Mouse (Mus musculus): ENCODE data around the gene Olfr43.

Olfr43 gene

DNA sequence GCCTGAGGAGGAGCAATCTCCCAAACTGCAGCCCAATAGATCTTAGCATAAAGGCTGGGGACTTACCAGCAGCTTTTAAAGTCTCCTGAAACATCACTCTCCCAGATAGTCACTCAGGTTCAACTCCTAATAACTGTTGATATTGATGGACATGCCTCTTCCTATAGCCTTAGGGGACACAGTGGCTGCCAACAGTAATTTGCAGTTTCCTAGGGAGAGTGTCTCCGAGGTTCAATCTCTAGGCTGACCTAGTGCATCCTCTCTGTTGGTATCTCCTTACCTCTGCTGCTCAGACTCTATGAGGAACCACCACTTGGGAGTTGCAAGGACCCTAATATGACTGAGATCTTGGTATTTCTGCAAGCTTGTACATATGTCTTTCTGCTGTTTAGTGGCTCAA is at the start of gene Olfr43:
Gene Olfr43, minus strand, starts transcription at position 101 of the 400 bp plus-strand sequence.
- no peak for DNase-seq

DNA sequence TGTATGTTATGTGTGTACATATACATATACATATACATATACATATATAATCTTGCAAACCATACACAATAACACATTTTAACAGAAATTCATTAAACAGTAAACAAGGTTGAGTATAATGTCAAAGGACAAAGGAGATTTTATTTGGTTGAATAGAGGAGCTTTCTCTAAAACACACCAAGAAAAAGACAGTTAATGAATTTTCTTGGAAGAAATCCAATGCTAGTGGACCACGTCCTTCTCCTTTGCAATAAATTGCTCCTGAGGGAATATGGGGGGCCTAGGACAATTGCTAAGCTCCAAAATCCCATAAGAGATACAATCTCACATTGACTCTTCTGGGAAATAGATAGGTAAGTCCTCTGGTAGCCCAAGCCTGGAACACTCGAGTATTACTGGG is 48.3 kb upstream of the Olfr43 start, which contains the start of gene Olfr406:
Gene Olfr406, plus strand, starts transcription at position 301 of the 400 bp plus-strand sequence.
- DNase-seq, result no peak

DNA sequence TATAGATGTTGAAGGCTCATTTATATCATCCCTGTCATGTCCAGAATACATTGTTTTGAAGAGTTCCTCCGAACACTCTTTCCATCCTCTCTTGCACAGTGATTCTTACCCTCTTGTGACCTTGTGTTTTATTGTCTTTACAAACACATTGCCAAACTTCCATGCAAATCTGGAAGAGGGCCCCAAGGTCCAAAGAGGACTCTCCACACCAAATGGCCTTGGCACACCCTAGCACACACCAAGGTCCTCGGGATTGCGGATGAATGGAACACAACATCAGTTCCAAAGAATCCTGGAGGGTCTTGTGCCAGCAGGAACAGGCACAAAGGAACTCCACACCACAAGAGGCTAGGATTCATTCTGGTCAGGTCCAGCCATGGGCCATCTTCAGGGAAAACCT is 30.0 kb upstream of the Olfr43 start:
- DNase-seq, result no peak

DNA sequence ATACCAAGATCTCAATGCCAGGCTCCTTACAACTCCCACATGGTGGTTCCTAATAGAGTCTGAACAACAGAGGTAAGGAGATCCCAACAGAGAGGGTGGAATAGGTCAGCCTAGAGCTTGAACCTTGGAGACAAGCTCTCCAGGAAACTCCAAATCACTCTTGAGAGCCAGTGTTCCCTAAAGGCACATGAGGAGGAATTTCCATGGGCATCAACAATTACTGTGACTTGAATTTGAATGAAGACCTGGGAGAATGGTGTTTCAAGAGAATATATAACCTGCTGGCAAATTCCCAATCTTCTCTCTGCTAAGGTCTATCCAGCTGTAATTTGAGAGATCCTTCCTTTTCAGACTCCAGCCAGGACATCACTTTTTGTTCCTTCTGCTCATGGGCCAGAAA is 25.2 kb downstream of the Olfr43 start, which contains the start of gene Olfr403:
Gene Olfr403, plus strand, starts transcription at position 301 of the 400 bp plus-strand sequence.
- DNase-seq, result no peak

DNA sequence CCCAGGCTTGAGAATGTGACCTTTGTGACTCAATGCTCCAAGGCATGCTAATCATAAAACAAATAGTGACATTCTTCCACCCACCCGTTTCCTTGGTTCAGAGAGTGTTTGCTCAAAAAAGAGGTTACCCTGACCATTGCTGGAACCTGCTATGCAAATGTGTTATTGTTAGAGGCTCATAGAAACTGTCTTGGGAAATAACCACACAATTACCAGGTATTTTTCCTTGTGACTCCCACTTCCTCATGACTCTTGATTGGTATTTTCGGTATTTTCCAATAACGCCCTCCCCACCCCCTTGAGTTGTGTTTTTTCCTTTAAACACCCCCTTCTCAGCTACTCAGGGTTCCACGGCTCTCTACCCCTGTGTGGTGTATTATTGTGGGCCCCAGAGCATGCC is 27.4 kb downstream of the Olfr43 start:
- no peak for DNase-seq

DNA sequence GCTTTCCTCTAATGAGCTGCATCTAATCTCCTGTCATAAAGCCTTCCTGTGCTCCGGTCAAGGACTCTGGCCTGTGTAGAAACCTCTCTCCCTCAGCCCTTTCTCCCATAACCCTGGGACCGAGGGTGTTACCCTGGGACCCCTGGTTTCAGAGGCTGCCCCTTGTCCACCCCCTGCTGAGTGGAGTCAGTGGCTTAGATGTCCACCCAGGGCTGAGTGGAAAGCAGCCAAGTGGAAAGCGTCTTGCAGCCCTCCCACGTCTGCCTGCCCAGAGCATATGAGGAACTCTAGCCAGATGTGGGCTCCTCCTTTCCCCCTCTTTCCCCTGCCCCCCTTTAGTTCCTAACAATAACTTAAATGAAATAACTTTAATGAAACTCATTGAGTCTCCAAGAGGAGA is 28.0 kb downstream of the Olfr43 start:
- DNase-seq, result no peak

DNA sequence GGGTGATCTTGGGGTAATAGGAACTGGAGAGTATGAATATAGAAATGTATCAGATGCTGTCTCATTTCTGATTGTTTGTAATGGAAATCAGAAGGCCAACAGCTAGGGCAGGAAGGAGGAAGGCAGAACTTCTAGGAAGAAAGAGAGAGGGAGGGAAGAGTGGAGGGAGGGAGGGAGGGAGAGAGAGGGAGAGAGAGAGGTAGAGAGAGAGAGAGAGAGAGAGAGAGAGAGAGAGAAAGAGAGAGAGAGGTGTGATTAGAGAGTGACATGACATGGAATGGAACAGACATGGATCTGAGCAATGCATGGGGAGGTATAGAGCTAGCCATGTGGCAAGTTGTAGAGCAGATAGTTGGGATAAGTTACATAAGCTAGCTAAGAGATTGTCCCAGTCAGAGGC is 42.4 kb downstream of the Olfr43 start:
- DNase-seq, result no peak

Measured in layer of hippocampus, adult 9-11 months (tissue).